Comparison of ENCODE assay signal across 19 mouse cellular contexts in genomic region chr13:56697171-56697570, GRCm38 (mm10). TPM values are rescaled to one million over a fixed set of nuclear protein-coding genes. Genes with fewer than 3 reads are reported as not detected.
DNase-seq lines count a peak whose midpoint lies in the region; ATAC-seq and TF ChIP-seq lines count a peak whose summit lies in the region.
"Had no signal": no experiment of that assay in that cellular context is flagged by ENCODE, and none has a peak within 500 bp of the region (broad histone marks: within the 10 kb centered on the region; RNA-seq: fewer than 3 reads in every experiment).

No protein-coding gene starts in this region.

- DNase-seq in heart, postnatal 4 days = no peak
- no peak for DNase-seq in stomach, postnatal 0 days (ENCODE audit: low spot score)
- peak; percentile 75 for DNase-seq in forebrain, postnatal 0 days
- DNase-seq in telencephalon, adult 2 months (ENCODE audit: low read depth, low spot score) = peak; percentile 32
- DNase-seq in right cerebral cortex, adult 18-20 months = no peak
- no peak for DNase-seq in adrenal gland, adult (ENCODE audit: inconsistent age in 2 of 2, low spot score in 1 of 2)
- DNase-seq: adrenal gland, postnatal 14 days; B cell, adult 2 months; kidney, adult 11 months; lung, postnatal 14 days; thymus, adult 2 months had no signal

- no peak overlapping the region for H3K4me3 ChIP-seq in heart, embryonic 13.5 days
- no peak overlapping the region for H3K4me3 ChIP-seq in stomach, embryonic 14.5 days (ENCODE audit: low read depth, low read length)
- no peak overlapping the region for H3K4me3 ChIP-seq in stomach, postnatal 0 days (ENCODE audit: low read depth, low read length)
- no peak overlapping the region for H3K4me3 ChIP-seq in forebrain, postnatal 0 days (ENCODE audit: low read depth, low read length)
- H3K4me3 ChIP-seq: heart, embryonic 12.5 days; midbrain, embryonic 12.5 days had no signal

- no peaks in the 10 kb centered on the region for H3K9me3 ChIP-seq in heart, embryonic 13.5 days
- H3K9me3 ChIP-seq in stomach, embryonic 14.5 days (ENCODE audit: control insufficient read depth, low read depth, low read length) = no peaks in the 10 kb centered on the region
- H3K9me3 ChIP-seq in stomach, postnatal 0 days (ENCODE audit: control insufficient read depth, low read length) = no peaks in the 10 kb centered on the region
- H3K9me3 ChIP-seq in forebrain, postnatal 0 days (ENCODE audit: low read length) = no peaks in the 10 kb centered on the region
- H3K9me3 ChIP-seq: midbrain, embryonic 12.5 days had no signal

- no peak overlapping the region for H3K4me2 ChIP-seq in heart, embryonic 13.5 days
- H3K4me2 ChIP-seq in stomach, embryonic 14.5 days (replicated peaks; ENCODE audit: low read depth, low read length) = no peak overlapping the region
- H3K4me2 ChIP-seq in stomach, postnatal 0 days (replicated peaks; ENCODE audit: low read depth) = no peak overlapping the region
- no peak overlapping the region for H3K4me2 ChIP-seq in forebrain, postnatal 0 days (ENCODE audit: low read depth)
- H3K4me2 ChIP-seq: heart, embryonic 12.5 days; midbrain, embryonic 12.5 days had no signal

- H3K36me3 ChIP-seq in heart, embryonic 13.5 days = no peaks in the 10 kb centered on the region
- H3K36me3 ChIP-seq in stomach, embryonic 14.5 days (ENCODE audit: control insufficient read depth, insufficient read depth, low read length) = no peaks in the 10 kb centered on the region
- no peaks in the 10 kb centered on the region for H3K36me3 ChIP-seq in stomach, postnatal 0 days (ENCODE audit: control insufficient read depth, insufficient read depth, low read length)
- no peaks in the 10 kb centered on the region for H3K36me3 ChIP-seq in forebrain, postnatal 0 days (ENCODE audit: insufficient read depth)
- H3K36me3 ChIP-seq: heart, embryonic 12.5 days; midbrain, embryonic 12.5 days had no signal

- peaks cover 36% of the 10 kb centered on the region for H3K4me1 ChIP-seq in heart, embryonic 13.5 days
- peaks cover 26% of the 10 kb centered on the region for H3K4me1 ChIP-seq in stomach, embryonic 14.5 days (ENCODE audit: control insufficient read depth, insufficient read depth, low read length)
- H3K4me1 ChIP-seq in stomach, postnatal 0 days (replicated peaks; ENCODE audit: control insufficient read depth, insufficient read depth) = no peaks in the 10 kb centered on the region; the same call in 1 of the 2 replicates
- H3K4me1 ChIP-seq in forebrain, postnatal 0 days (ENCODE audit: insufficient read depth) = peaks cover 20% of the 10 kb centered on the region

- H3K9ac ChIP-seq in heart, embryonic 13.5 days = peak overlapping the region; percentile 52; the same call in 1 of the 2 replicates
- no peak overlapping the region for H3K9ac ChIP-seq in stomach, embryonic 14.5 days (replicated peaks; ENCODE audit: low read depth, low read length)
- H3K9ac ChIP-seq in stomach, postnatal 0 days (ENCODE audit: low read length) = no peak overlapping the region
- no peak overlapping the region for H3K9ac ChIP-seq in forebrain, postnatal 0 days
- H3K9ac ChIP-seq: heart, embryonic 12.5 days; liver, embryonic 14.5 days; midbrain, embryonic 12.5 days had no signal

- WGBS in heart, embryonic 13.5 days = 83% methylated on average over 2 of the region's 2 CpGs
- 83% methylated on average over 2 of the region's 2 CpGs for WGBS in stomach, embryonic 14.5 days
- 79% methylated on average over 2 of the region's 2 CpGs for WGBS in stomach, postnatal 0 days
- WGBS in forebrain, postnatal 0 days = 82% methylated on average over 2 of the region's 2 CpGs

- no peak overlapping the region for H3K27ac ChIP-seq in heart, embryonic 13.5 days (replicated peaks)
- peak overlapping the region; percentile 70 for H3K27ac ChIP-seq in stomach, embryonic 14.5 days (ENCODE audit: low read length)
- no peak overlapping the region for H3K27ac ChIP-seq in stomach, postnatal 0 days (replicated peaks)
- peak overlapping the region; percentile 67 for H3K27ac ChIP-seq in forebrain, postnatal 0 days (ENCODE audit: low read depth, low read length)
- H3K27ac ChIP-seq: liver, embryonic 14.5 days; midbrain, embryonic 12.5 days had no signal

- ATAC-seq in heart, embryonic 13.5 days (ENCODE audit: extremely low read depth, insufficient number of reproducible peaks, low FRiP score, low TSS enrichment) = no peak
- no peak for ATAC-seq in stomach, embryonic 14.5 days (ENCODE audit: insufficient number of reproducible peaks, insufficient read depth, low FRiP score, low read depth)
- no peak for ATAC-seq in stomach, postnatal 0 days (ENCODE audit: low FRiP score, low TSS enrichment)
- ATAC-seq in forebrain, postnatal 0 days = 0 out of 2 replicates have a peak, but pooled peaks have one; percentile 17

- H3K27me3 ChIP-seq in heart, embryonic 13.5 days (replicated peaks) = no peaks in the 10 kb centered on the region
- no peaks in the 10 kb centered on the region for H3K27me3 ChIP-seq in stomach, embryonic 14.5 days (ENCODE audit: control insufficient read depth, insufficient read depth, low read length)
- H3K27me3 ChIP-seq in stomach, postnatal 0 days (ENCODE audit: control insufficient read depth, insufficient read depth, low read length) = no peaks in the 10 kb centered on the region
- no peaks in the 10 kb centered on the region for H3K27me3 ChIP-seq in forebrain, postnatal 0 days (ENCODE audit: insufficient read depth, low read length)
- H3K27me3 ChIP-seq: heart, embryonic 12.5 days had no signal

- TF ChIP-seq EP300 in stomach, postnatal 0 days (optimal IDR thresholded peaks at IDR 0.05) = no peak

- TF ChIP-seq CTCF in stomach, postnatal 0 days (IDR thresholded peaks at IDR 0.05; ENCODE audit: low read depth) = no peak
- no peak for TF ChIP-seq CTCF in forebrain, postnatal 0 days (IDR thresholded peaks at IDR 0.05; ENCODE audit: low read depth)

RNA-seq across cellular contexts. Expression of gene Smad5, which starts 5.6 kb away (rescaled TPM):
- polyA plus RNA-seq in heart, embryonic 13.5 days (2015; fragmentation: Nextera tagmentation; extraction: Ambion mirVana) = 16.0 and 16.7 TPM in 2 replicates
- 10 to 100 TPM; 48.8 to 54.3 TPM for total RNA-seq in heart, postnatal 4 days (2021)
- 51.1 and 52.7 TPM in 2 replicates for polyA plus RNA-seq in stomach, embryonic 14.5 days (2014; fragmentation: Nextera tagmentation; extraction: Ambion mirVana)
- polyA plus RNA-seq in stomach, postnatal 0 days (2015; fragmentation: Nextera tagmentation; extraction: Ambion mirVana) = 9.4 and 10.3 TPM in 2 replicates
- 45.2 and 54.6 TPM in 2 replicates for total RNA-seq in forebrain, postnatal 0 days (2014; rRNA removed)
- 15.7 and 17.1 TPM in 2 replicates for polyA plus RNA-seq in forebrain, postnatal 0 days (2015; fragmentation: Nextera tagmentation; extraction: Ambion mirVana)

RNA-seq across cellular contexts. Expression of gene Gm45623, which starts 56.5 kb away (rescaled TPM):
- polyA plus RNA-seq in heart, embryonic 13.5 days (2015; fragmentation: Nextera tagmentation; extraction: Ambion mirVana) = 0.27 and 0.39 TPM in 2 replicates
- total RNA-seq in heart, postnatal 4 days (2021) = under 1 TPM in 1 of 2 experiments, not detected in 1; 0.19 TPM
- polyA plus RNA-seq in stomach, embryonic 14.5 days (2014; fragmentation: Nextera tagmentation; extraction: Ambion mirVana) = 4.5 and 5.0 TPM in 2 replicates
- 0.97 and 1.5 TPM in 2 replicates for polyA plus RNA-seq in stomach, postnatal 0 days (2015; fragmentation: Nextera tagmentation; extraction: Ambion mirVana)
- 8.8 and 9.8 TPM in 2 replicates for total RNA-seq in forebrain, postnatal 0 days (2014; rRNA removed)
- polyA plus RNA-seq in forebrain, postnatal 0 days (2015; fragmentation: Nextera tagmentation; extraction: Ambion mirVana) = 1.7 and 3.4 TPM in 2 replicates
- total RNA-seq: adrenal gland, postnatal 14 days; ES-E14; gastrocnemius, postnatal 4 days had no signal
- polyA plus RNA-seq: hindbrain, embryonic 11.5 days; liver, embryonic 14.5 days; thymus, adult 2 months had no signal

Comparison
In these comparisons a context has a peak if more than half of its experiments do, and no peak if none do; other contexts are left out.
1. H3K27ac ChIP-seq: peak in stomach, embryonic 14.5 days (single experiment) and forebrain, postnatal 0 days (single experiment); none in heart, embryonic 13.5 days (single experiment) and stomach, postnatal 0 days (single experiment).
2. DNase-seq: peak in forebrain, postnatal 0 days (single experiment) and telencephalon, adult 2 months (single experiment); none in heart, postnatal 4 days (single experiment), stomach, postnatal 0 days (single experiment), right cerebral cortex, adult 18-20 months (single experiment) and adrenal gland, adult (0 of 2).